Mouse (Mus musculus): ENCODE results near the gene Frmd4b.

- TF ChIP-seq POLR2A (IDR thresholded peaks at IDR 0.05; ENCODE audit: insufficient read length, low read depth) (no peak), E2F4 (IDR thresholded peaks at IDR 0.05; ENCODE audit: insufficient read depth) (no peak), MYOG (IDR thresholded peaks at IDR 0.05; ENCODE audit: control insufficient read depth in 1 of 3, insufficient read depth in 1 of 3, insufficient read length in 2 of 3, low read depth in 2 of 3) (no peak), REST (IDR thresholded peaks at IDR 0.05; ENCODE audit: insufficient read depth, insufficient read length) (no peak), CEBPB (IDR thresholded peaks at IDR 0.05; ENCODE audit: insufficient read depth, poor library complexity, severe bottlenecking) (no peak), TCF12 (IDR thresholded peaks at IDR 0.05; ENCODE audit: insufficient read depth, poor library complexity, severe bottlenecking) (no peak)
Observed at GRCm38 (mm10) chr6:97576096-97576495, 41.2 kb downstream of the Frmd4b start.
